Mouse (Mus musculus): ENCODE results near the gene Tbc1d17.

Gene Tbc1d17

DNA sequence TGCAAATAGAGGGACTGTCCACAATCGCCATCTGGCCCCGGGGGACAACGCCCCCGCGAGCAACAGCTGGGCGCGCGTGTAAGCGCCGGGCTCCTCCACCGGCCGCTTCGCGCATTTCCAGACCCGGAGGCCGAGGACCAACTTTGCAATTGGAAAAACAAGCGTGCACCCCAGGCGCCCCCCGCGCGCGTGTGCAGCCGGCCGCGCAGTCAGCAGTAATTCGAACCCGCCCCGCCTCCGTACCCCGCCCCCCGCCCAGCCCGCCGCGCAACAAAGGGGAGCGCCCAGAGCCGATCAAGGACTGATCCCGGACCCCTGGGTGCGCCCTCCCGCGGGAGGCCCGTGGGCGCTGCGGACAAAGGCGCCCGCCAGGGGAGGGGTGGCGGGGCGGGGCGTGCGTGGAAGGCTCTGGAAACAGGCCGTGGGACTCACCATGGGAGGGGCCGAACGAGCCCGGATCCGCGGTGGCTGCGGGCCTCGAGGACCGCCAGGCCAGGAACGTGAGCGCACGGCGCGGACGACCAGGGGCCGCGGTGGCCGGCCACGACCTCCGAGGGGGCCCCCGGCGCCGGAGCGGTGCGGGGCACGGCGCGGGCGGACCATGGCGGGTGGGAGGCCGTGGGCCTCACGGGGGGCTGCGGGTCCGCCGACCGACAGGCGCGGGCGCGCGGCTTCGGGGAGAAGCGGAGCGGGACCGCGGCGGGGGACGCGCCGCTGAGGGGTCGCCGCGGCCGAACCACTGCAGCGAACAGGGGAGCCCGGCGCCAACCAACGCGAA lies 20.2 kb upstream of the Tbc1d17 start:
- DNase-seq (ENCODE audit: low spot score) = peak; percentile 67

DNA sequence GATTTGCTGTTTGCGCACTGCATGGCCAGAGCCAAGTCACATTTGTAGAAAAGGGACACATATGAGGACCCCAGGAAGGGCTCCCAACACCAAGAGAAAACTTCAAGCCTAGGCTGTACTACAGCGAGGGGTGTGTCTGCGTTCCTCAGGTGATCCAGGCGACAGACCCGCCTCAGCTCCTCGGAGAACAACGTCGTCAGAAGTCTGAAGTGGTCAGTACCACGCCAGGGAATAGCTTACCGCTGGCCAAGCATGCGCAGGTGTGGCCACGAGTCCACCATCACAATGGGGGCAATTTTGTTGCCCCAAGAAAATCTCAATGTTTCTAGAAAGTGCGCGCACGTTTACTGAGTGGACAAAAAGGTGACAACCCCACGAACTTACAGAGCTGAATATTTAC lies 19.6 kb upstream of the Tbc1d17 start:
- no peak for DNase-seq (ENCODE audit: low spot score)

DNA sequence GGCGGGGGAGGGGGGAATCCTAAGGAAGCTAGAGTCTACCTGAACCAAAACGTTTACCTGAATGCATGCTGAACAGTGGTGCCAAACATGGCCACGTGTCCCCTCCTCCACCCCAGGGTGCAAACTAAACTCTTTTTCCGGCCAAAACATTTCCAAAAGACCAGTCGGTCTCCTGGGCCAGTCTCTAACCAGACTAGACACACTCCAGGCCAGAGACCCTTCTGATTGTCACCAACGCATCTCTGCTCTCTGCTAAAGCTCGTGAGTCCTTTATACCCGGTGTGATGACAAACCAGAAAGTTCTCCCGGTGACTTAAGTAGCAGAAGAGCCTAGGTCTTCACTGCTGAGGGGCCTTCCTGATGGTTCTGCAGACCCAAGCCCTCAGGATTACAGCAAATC lies 18.9 kb upstream of the Tbc1d17 start:
- no peak for DNase-seq (ENCODE audit: low spot score)

DNA sequence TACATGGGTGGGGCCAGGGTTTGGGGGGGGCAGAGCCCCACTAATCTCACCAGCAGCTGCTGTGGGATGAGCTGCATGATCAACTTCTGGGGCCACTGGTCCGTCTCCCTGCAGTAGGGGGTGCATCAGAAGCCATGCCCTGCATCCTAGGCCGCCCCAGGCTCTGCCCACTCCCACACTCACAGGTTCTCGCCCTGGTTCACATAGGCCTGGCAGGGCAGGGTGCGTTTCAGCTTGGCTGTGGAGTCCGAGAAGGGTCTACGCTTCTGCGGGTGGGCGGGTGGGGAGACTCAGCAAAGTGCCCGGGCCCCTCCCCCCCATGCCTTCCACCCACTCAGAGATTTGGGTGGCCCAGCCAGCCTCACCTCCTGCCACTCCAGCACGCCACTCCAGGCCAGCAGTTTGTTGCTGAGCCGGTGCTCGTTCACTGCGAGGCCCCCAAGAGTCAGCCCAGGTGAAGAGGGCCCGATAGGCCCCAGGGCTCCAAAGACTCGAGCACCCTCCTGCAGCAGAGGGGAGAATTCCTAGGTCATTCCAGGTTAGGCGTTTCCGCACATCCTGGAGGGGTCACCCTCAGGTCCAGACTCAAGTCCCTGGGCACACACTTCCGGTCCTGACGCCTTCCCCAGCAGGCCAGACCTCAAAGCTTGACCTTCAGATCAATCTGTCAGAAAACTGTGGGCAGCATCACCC lies 18.3 kb upstream of the Tbc1d17 start:
- DNase-seq (ENCODE audit: low spot score) = no peak

DNA sequence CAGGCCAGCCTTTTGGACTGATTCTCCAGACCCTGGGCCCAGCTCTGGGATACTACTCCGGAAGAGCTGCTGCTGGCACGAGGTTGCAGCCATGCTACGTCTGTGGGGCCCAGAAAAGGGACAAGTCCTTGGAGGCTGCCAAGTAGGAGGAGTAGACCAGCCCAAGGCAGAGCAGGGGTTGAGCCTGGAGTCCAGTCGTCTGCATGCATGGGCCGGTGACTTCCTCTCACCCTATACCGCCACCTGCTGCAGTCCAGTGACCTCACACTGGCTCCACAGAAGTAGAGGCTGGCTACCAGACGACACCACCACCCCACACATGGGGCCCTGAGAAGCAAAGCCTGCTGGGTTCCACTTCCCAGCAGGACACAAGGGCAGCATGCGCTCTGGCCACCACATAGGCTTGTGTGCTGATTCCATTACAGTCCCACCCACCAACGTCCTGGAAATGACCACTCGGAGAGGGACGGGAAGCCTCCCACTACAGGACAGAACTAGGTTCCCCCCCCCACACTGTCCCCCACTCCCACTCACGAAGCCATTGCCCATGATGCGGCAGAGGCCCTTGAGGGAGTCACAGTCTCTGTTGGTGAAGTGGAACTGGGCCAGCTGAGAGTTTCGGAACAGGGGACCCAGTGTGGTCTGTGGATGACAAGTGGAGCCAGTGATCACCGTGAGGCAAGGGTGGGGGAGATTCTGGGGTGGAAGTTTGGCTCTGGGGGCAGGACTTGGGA lies 17.6 kb upstream of the Tbc1d17 start:
- DNase-seq (ENCODE audit: low spot score) = peak; percentile 34

DNA sequence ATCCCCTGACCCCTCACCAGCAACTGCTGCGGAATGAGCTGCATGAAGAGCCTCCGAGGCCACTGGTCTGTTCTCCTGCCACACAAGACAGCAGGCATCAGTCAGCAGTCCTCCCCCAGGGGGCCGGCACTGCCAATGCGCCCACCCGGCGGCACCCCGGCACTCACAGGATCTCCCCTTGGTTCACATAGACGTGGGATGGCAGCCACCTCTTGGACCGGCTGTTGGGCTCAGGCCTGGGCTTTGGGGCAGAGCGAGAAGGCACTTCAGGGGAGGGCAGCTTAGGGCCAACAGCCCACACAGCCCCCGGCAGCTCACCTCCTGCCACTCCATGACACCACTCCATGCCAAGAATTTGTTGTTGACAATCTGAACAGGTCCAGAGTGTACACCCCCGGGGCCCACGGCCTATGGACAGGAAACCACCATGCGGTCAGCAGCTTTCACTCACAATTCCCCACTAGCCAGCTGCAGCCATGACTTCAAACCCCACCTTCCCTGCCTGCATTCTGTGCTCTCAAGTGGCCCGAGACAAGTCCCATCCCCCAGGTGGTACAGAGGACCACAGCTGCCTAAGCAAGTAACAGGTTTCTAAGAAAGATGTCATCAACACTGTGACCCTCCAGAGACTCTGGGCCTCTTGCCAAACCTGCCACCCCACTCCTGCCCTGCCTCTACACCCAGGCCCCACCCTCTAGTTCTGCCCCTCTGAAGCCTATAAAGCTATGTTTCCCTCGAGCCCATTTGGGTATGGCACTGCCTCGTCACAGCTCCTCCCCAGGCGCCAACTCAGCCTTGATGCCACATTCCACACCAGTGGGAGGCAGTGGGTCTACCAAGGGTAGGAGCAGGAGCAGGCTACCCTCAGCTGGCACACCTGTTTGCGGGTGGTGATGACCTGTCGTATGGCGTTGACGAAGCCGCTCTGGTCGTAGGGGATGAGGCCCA lies 16.0 kb upstream of the Tbc1d17 start:
- no peak for DNase-seq (ENCODE audit: low spot score)

DNA sequence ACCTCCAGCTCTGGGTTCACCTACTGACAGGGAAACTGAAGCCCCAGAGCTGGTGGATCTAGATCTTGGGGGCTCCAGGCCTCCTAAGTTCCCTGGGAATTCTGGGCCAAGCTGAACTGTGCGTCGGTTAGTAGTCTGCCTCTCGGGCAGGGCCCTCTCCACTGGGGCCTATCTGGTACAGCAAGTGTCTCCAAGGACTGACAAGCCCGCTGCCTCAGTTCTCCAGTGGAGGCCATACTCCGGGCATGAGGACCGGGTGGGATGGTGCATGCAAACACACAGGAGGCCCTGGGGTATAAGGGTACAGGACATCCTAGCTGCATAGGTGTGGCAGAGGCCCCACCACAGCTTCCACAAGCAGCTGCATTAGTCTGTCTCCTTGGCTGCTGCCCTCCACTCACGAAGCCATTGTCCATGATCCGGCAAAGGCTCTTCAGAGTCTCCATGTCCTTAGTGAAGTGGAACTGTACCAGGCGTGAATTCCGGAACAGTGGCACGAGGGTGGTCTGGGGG lies 15.2 kb upstream of the Tbc1d17 start:
- DNase-seq (ENCODE audit: low spot score) = no peak

DNA sequence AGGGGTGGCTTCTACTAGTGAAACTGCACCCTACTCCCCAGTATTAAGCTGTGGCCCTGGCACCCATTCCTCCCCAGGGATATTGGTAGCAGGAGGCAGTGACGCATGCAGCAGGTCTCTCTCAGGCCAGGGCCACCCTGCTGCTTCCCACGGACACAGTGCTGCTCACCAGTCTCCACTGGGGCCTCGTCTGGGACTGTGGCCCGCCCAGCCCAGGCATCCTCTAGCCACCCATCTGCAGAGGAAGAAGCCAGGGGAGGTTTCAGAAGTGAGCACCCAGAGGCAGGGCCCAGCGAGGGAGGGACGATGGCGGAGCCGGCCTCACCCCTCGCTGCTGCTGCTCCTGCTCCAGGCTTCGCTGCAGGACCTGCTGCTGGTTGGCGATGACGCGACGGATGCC lies 14.3 kb upstream of the Tbc1d17 start:
- no peak for DNase-seq (ENCODE audit: low spot score)

DNA sequence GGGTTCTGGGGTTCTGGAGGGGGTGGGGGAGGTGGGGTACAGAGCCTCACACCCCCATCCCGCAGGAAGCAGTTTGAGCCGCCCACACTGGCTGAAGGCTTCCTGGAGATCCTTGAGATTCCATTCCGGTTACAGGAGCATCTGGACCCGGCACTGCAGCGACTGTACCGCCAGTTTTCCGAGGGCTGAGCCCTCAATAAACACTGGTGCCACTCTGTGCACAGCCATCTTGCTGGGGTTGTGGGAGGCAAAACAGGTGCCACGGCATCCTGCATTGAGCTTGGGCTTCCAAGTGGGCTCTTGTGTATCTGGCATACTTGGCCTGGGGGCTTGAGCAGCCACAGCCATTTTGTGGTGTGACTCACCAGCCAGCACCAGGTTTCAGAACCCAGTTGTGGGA lies 13.6 kb upstream of the Tbc1d17 start:
- no peak for DNase-seq (ENCODE audit: low spot score)

DNA sequence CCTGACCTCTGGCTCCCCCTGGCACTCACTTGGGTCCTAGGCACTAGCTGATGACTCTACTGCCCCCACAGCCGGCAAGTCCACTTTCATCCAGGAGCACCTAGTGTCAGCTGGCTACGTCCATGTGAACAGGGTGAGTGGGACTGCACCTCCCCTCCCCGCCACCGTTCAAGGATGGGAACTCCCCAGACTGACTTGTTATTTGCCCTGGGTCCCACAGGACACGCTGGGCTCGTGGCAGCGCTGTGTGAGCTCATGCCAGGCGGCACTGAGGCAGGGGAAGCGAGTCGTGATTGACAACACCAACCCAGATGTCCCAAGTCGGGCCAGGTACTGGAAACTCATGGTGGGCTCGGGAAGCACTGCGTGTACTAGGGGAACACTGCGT lies 12.5 kb upstream of the Tbc1d17 start:
- no peak for DNase-seq (ENCODE audit: low spot score)

DNA sequence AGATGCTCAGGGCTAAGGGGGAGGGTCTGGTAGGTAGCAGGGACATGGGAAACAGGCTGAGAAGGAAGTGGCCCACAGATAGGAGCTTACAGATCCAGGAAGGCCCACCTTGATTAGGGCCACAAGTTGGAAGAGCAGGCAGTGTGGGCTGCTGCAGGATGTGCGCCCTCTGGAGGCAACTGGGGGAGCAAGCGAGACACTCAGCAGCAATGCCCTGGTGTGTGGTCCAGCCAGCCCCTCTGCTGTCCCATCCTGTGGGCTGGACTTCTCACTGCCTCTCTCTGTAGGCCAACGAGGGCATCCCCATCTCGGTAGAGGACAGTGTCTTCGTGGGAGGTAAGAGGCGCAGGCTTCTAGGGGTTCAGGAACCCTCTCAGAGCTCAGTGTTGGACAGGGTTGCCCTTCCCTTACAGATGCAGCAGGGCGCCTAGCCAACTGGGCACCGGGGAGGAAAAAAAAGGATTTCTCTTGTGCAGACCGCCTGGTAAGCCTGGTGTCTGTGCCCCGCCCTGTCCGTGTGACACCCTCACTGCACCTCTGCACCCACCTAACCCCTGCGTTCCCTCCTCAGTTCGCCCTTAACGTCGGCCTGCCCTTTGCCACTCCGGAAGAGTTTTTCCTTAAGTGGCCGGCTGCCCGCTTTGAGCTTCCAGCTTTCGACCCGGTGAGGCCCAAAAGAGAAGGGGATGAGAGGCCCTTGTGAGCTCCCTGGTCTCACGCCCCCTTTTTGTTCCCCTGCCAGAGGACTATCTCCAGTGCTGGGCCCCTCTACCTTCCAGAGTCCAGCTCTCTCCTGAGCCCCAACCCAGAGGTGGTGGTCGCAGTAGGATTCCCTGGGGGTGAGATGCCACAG lies 11.9 kb upstream of the Tbc1d17 start:
- DNase-seq (ENCODE audit: low spot score) = peak; percentile 89

DNA sequence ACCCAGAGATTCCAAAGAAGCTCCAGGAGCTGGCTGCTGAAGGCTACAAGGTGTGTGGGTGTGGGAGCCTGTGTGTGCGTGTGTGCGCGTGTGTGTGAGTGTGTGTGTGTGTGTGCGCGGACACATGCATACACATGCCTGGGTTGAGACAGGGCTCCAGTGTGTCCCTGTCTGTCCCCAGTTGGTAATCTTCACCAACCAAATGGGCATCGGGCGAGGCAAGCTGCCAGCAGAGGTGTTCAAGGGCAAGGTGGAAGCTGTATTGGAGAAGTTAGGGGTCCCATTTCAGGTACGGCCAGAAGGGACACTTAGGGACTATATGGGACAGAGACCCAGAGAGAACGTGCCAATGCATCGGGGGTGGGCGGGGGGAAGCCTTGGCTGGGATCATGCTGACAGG lies 11.0 kb upstream of the Tbc1d17 start:
- DNase-seq (ENCODE audit: low spot score) = no peak

DNA sequence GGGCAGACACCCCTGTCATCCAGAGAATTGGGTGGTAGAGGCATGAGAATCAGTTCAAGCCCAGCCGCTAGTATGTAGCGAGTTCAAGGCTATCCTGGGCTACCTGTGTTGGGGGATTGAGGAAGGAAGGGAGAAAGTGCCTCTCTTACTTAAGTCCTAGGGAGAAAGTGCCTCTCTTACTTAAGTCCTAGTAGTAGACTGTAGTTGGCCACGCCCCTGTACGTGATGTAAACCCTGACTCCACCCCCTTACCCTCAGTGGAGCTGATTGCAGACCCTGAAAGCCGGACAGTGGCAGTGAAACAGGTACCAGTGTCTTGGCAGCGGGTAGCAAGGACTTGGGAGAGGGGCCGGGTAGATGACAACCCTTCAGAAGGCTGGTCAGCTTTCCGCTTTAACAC lies 9.0 kb upstream of the Tbc1d17 start:
- no peak for DNase-seq (ENCODE audit: low spot score)

DNA sequence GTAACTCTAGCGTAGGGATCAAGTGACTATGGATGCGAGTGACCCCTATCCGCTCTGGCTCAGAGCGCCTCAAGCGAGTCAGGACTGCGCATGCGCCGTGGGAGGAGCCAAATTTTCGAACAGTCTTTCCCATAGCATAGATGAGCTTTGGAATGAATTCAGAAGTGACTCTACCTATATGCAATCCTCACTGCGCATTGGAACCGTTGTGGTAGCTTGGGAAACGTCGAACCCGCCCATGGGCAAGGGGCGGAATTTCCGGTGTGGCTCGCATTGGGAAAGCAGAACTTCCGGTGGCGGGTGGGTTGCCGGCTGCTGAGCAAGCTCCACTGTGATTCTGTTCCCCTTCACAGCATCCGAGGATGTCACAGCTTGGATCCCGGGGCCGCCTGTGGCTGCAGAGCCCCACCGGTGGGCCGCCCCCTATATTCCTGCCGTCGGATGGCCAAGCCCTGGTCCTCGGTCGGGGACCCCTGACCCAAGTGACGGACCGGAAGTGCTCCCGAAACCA lies 8.2 kb upstream of the Tbc1d17 start, which contains the start of gene Pnkp:
TSS of gene Pnkp (plus strand) at position 98 of the 511 bp plus-strand sequence.
- DNase-seq (ENCODE audit: low spot score) = peak; percentile 88

DNA sequence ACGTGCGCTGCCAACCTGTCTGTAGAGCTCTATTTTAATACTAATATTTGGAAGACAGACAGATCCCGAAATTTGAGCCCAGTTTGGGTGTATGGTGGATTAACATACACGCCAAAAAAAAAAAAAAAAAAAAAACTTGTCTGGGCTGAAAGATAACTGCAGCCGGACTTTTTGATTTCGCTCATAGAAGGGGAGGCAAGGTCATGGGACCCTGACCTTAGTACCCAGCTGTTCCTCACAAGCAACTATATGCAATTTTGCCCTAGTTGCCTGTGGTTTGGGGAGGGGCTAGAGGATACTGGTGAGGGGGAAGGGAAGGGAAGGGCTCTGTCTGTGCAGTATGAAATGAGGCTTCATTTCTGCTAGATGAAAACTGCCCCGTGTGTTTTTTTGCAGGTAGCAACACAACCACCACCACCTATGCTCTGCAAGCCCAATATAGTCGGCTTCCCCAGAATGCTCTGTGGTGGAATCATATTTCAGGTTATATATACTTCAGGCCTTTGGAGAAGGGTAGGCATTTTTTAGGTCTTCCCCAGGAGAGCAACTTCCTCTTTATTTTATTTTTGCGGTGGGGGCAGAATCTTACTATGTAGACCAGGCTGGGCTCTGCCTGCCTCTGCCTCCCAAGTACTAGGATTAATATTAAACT lies 7.5 kb upstream of the Tbc1d17 start:
- no peak for DNase-seq (ENCODE audit: low spot score)

DNA sequence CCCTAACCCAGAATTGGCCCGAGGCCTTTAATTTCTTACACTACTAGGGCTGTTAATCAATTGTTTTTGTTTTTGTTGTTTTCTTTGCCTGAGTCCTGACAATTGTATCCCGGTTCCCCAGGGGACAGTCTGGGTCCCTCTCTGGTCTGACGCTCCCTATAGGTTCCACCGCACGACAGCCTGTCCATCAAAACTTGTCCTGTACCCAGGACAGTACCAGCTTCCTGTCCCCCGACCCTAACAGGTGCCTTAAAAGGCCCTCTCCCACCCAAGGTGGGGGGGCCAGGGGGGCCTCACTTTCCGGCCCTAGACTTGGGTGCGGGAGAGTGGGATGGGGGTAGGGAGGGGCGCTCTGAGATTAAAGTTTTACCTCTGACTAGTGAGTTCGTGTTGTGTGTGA lies 6.2 kb upstream of the Tbc1d17 start:
- DNase-seq (ENCODE audit: low spot score) = no peak

DNA sequence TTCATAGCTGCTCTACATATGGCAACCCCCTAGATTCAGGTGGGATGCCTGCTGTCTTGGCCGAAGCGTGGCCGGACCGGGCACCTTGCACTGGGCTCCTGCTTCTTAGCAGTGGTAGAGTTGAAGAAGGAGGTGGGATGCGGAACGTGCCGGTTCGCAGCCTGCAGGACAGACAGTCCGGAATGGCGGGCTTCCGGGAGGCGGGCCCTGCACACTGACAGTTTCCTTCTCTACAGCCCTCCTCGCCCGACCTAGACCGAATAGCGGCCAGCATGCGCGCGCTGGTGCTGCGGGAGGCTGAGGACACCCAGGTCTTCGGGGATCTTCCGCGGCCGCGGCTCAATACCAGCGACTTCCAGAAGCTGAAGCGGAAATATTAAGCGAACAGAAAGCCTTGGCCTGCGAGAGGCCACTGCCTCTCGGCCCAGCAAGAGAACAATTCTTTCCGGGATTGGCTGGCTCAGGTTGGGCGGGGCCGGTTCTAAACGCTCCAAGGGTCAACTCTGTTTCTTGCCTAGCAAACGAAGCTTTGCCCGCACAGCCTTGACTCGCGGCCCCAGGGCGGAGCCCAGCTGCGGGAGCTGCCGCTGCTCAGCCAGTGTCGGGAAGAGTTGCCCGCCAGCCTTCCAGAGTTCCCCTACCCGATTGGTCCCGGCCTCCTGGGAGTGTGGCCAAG lies 5.6 kb upstream of the Tbc1d17 start:
- DNase-seq (ENCODE audit: low spot score) = peak; percentile 78

DNA sequence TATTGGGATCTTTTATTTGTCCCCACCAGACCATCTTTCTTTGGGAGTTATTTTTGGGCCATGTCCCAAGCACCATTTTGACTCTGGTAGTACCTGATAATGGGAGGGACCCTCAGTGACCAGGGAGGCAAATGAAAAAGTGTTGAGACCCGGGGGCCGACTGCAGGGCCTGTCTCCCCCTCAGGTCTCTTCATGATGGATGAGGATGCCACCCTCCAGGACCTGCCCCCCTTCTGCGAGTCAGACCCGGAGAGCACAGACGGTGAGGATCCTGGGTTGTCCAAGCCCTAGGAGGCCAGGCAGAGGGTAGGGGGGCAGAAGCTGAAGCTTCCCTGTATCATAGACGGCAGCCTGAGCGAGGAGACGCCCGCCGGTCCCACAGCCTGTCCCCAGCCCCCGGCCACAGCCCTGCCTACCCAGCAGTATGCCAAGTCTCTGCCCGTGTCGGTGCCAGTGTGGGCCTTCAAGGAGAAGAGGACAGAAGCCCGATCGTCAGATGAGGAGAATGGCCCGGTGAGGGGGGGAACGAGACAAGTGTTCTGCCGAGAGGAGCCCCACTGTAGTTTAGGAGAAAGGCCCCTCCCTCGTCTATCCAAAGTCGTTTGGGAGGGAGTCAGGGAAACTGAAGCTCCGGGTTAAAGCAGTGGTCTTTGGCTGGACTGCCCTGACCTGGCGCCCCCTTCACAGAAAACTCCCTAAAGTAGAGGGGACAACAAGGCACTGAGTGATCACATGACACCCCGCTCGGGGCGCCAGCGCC lies 4.9 kb upstream of the Tbc1d17 start:
- no peak for DNase-seq (ENCODE audit: low spot score)

DNA sequence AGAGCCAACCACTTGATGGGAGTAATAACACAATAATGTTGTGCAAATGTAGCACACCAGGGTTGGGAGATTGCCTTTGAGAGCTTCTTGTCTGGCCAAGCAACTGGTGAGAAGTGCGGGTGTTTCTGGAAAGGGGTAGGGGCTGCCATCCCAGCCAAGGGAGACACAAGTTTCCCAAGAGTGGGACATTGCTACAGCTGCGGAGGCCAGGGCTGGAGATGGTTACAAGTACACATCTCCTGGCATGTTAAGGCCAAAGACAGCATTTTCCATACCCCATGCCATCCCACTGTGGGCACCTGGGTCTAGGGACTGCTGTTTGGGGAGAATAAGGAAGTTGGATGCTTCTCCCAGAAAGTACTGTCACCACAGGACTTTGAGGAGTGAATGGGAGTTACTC lies 4.2 kb upstream of the Tbc1d17 start:
- DNase-seq (ENCODE audit: low spot score) = no peak

Measured in retina, embryonic 14.5 days (tissue).